Mouse (Mus musculus) midbrain, embryonic 11.5 days (tissue): Measurements from ENCODE around the gene Dock2. TPM values are rescaled to one million over a fixed set of nuclear protein-coding genes. Genes with fewer than 3 reads are reported as not detected.

ENCODE experiments used
- ATAC-seq: fragments of 200-750 bp; cut with Nextera tagmentation; 2 replicates; pipeline ENCODE4 v1.8.0; 2017; ENCODE audit warnings: moderate TSS enrichment, moderate library complexity; ENCODE audit not compliant: low FRiP score
- DNase-seq: peaks from one replicate; pipeline ENCODE4 v3.0.0; 2015; ENCODE audit warnings: low spot score; ENCODE audit errors: missing footprints
- H3K27ac ChIP-seq: fragments of 300-500 bp; sonication (generic); 2 replicates; pipeline ENCODE4 v1.5.1; 2014; ENCODE audit warnings: low read depth, low read length
- H3K27me3 ChIP-seq: fragments of 300-500 bp; sonication (generic); 2 replicates; pipeline ENCODE4 v1.6.1; 2014; ENCODE audit warnings: mild to moderate bottlenecking, low read length, moderate library complexity, mixed read lengths; ENCODE audit not compliant: control insufficient read depth, insufficient read depth
- H3K36me3 ChIP-seq: fragments of 300-500 bp; sonication (generic); 2 replicates; pipeline ENCODE4 v1.6.1; 2014; ENCODE audit warnings: mild to moderate bottlenecking, low read length, moderate library complexity, mixed read lengths; ENCODE audit not compliant: control insufficient read depth, insufficient read depth
- H3K4me1 ChIP-seq: fragments of 300-500 bp; sonication (generic); 2 replicates; pipeline ENCODE4 v1.6.1; 2014; ENCODE audit warnings: low read length; ENCODE audit not compliant: control insufficient read depth, insufficient read depth
- H3K4me2 ChIP-seq: fragments of 300-500 bp; sonication (generic); 2 replicates; pipeline ENCODE4 v1.6.1; 2014; ENCODE audit warnings: mild to moderate bottlenecking, moderate library complexity
- H3K4me3 ChIP-seq: fragments of 300-500 bp; sonication (generic); 2 replicates; pipeline ENCODE4 v1.5.1; 2014; ENCODE audit warnings: low read depth, low read length
- H3K9ac ChIP-seq: fragments of 300-500 bp; sonication (generic); 2 replicates; pipeline ENCODE4 v1.6.1; 2014; ENCODE audit warnings: low read length
- H3K9me3 ChIP-seq: fragments of 300-500 bp; sonication (generic); 2 replicates; pipeline ENCODE4 v1.6.1; 2016; ENCODE audit warnings: low read length; ENCODE audit not compliant: control insufficient read depth
- WGBS: fragments of 180-500 bp; shearing (Covaris S2); extraction: QIAGEN DNeasy Blood & Tissue Kit; methylation state at CpG from one replicate; pipeline ENCODE4 v1.1.7; 2014; 5-methylcytosine and 5-hydroxymethylcytosine counted together
- polyA plus RNA-seq: library from polyadenylated mRNA; unstranded; fragments of >200 nt; fragmentation: Nextera tagmentation; extraction: Ambion mirVana; gene quantifications from 2 replicates; pipeline ENCODE4 v1.2.1, GENCODE M21; 2014

Gene Dock2
- polyA plus RNA-seq, 1 experiment from 2014 or later, result 0.79 TPM

- Histone ChIP-seq H3K9me3 (no peaks in the 10 kb centered on the region), H3K4me1 (peaks cover 8% of the 10 kb centered on the region), H3K4me2 (no peak overlapping the region), H3K36me3 (no peaks in the 10 kb centered on the region), H3K9ac (no peak overlapping the region), H3K27ac (no peak overlapping the region), H3K4me3 (no peak overlapping the region), H3K27me3 (no peaks in the 10 kb centered on the region)
- ATAC-seq (no peak), DNase-seq (no peak)
- 22% methylated on average over 5 of the region's 5 CpGs for WGBS
Observed at GRCm38 (mm10) chr11:34406850-34407249, 376.8 kb downstream of the Dock2 start.

GRCm38 (mm10) chr11:34406309-34406708 is 377.4 kb downstream of the Dock2 start:
- Histone ChIP-seq H3K4me2 (no peak overlapping the region), H3K9ac (no peak overlapping the region), H3K9me3 (no peaks in the 10 kb centered on the region), H3K27ac (no peak overlapping the region), H3K4me1 (peaks cover 8% of the 10 kb centered on the region), H3K27me3 (no peaks in the 10 kb centered on the region), H3K4me3 (no peak overlapping the region), H3K36me3 (no peaks in the 10 kb centered on the region)
- ATAC-seq (no peak), DNase-seq (no peak)
- 82% methylated on average over 8 of the region's 8 CpGs for WGBS

- Histone ChIP-seq H3K4me1 (peaks cover 8% of the 10 kb centered on the region; the same call in 1 of the 2 replicates), H3K9ac (no peak overlapping the region), H3K27me3 (no peaks in the 10 kb centered on the region), H3K27ac (no peak overlapping the region), H3K36me3 (no peaks in the 10 kb centered on the region), H3K4me3 (no peak overlapping the region), H3K9me3 (no peaks in the 10 kb centered on the region), H3K4me2 (no peak overlapping the region)
- DNase-seq, result no peak
- WGBS, result 82% methylated on average over 1 of the region's 1 CpGs
- no peak for ATAC-seq
Observed at GRCm38 (mm10) chr11:34405311-34405710, 378.4 kb downstream of the Dock2 start.

GRCm38 (mm10) chr11:34401343-34401742 is 382.3 kb downstream of the Dock2 start:
- Histone ChIP-seq H3K4me3 (no peak overlapping the region), H3K27ac (no peak overlapping the region), H3K27me3 (no peaks in the 10 kb centered on the region), H3K4me2 (no peak overlapping the region), H3K9ac (no peak overlapping the region), H3K4me1 (no peaks in the 10 kb centered on the region; the same call in 1 of the 2 replicates), H3K9me3 (no peaks in the 10 kb centered on the region), H3K36me3 (no peaks in the 10 kb centered on the region)
- 92% methylated on average over 8 of the region's 8 CpGs for WGBS
- DNase-seq, result no peak
- ATAC-seq, result no peak

GRCm38 (mm10) chr11:34398555-34398954 is 385.1 kb downstream of the Dock2 start:
- Histone ChIP-seq H3K4me1 (no peaks in the 10 kb centered on the region; the same call in 1 of the 2 replicates), H3K4me3 (no peak overlapping the region), H3K9me3 (no peaks in the 10 kb centered on the region), H3K9ac (no peak overlapping the region), H3K36me3 (no peaks in the 10 kb centered on the region), H3K27ac (no peak overlapping the region), H3K27me3 (no peaks in the 10 kb centered on the region), H3K4me2 (no peak overlapping the region)
- DNase-seq (no peak), ATAC-seq (no peak)
- 87% methylated on average over 2 of the region's 2 CpGs for WGBS

- Histone ChIP-seq H3K27me3 (no peaks in the 10 kb centered on the region), H3K27ac (no peak overlapping the region), H3K4me3 (no peak overlapping the region), H3K36me3 (no peaks in the 10 kb centered on the region), H3K9ac (no peak overlapping the region), H3K9me3 (no peaks in the 10 kb centered on the region), H3K4me2 (no peak overlapping the region), H3K4me1 (no peaks in the 10 kb centered on the region)
- ATAC-seq, result no peak
- WGBS, result 92% methylated on average over 5 of the region's 5 CpGs
- DNase-seq, result no peak
Observed at GRCm38 (mm10) chr11:34397661-34398060, 386.0 kb downstream of the Dock2 start.

GRCm38 (mm10) chr11:34395802-34396201 is 387.9 kb downstream of the Dock2 start:
- Histone ChIP-seq H3K9me3 (no peaks in the 10 kb centered on the region), H3K27ac (no peak overlapping the region), H3K36me3 (no peaks in the 10 kb centered on the region), H3K27me3 (no peaks in the 10 kb centered on the region), H3K4me2 (no peak overlapping the region), H3K4me3 (no peak overlapping the region), H3K4me1 (no peaks in the 10 kb centered on the region), H3K9ac (no peak overlapping the region)
- ATAC-seq (no peak), DNase-seq (no peak)
- 90% methylated on average over 3 of the region's 3 CpGs for WGBS

GRCm38 (mm10) chr11:34392105-34392504 is 391.6 kb downstream of the Dock2 start:
- ATAC-seq, result no peak
- Histone ChIP-seq H3K4me2 (no peak overlapping the region), H3K27me3 (no peaks in the 10 kb centered on the region), H3K9me3 (no peaks in the 10 kb centered on the region), H3K27ac (no peak overlapping the region), H3K4me3 (no peak overlapping the region), H3K9ac (no peak overlapping the region), H3K36me3 (no peaks in the 10 kb centered on the region), H3K4me1 (no peaks in the 10 kb centered on the region)
- WGBS, result 67% methylated on average over 4 of the region's 4 CpGs
- no peak for DNase-seq

GRCm38 (mm10) chr11:34389261-34390116 is 394.2 kb downstream of the Dock2 start:
- Histone ChIP-seq H3K27ac (no peak overlapping the region), H3K9me3 (no peaks in the 10 kb centered on the region), H3K4me3 (no peak overlapping the region), H3K4me1 (no peaks in the 10 kb centered on the region), H3K4me2 (no peak overlapping the region), H3K36me3 (no peaks in the 10 kb centered on the region), H3K27me3 (no peaks in the 10 kb centered on the region), H3K9ac (no peak overlapping the region)
- no peak for DNase-seq
- WGBS, result 85% methylated on average over 6 of the region's 6 CpGs
- ATAC-seq, result no peak
